Mouse (Mus musculus) limb, embryonic 10.5 days (tissue): ENCODE measurements at regions not wholly inside any gene's neighbourhood (a gene's known extent, or its start where the extent isn't known, plus 50 kb on each side); places are given as distances from the start of the nearest gene placed in this dataset.
A peak's percentile ranks its signal among the peaks of the same experiment; 100 is the strongest.

Experiments
- DNase-seq: peaks from one replicate; pipeline ENCODE4 v3.0.0-alpha.2; 2017; ENCODE audit warnings: low spot score
- H3K27ac ChIP-seq: fragments of 300-500 bp; sonication (generic); 2 replicates; pipeline ENCODE4 v1.5.1; 2016; ENCODE audit warnings: mild to moderate bottlenecking
- H3K27me3 ChIP-seq: fragments of 300-500 bp; sonication (generic); 2 replicates; pipeline ENCODE4 v1.6.1; 2016; ENCODE audit warnings: low read depth, mild to moderate bottlenecking; ENCODE audit not compliant: poor library complexity, severe bottlenecking
- H3K36me3 ChIP-seq: fragments of 300-500 bp; sonication (generic); 2 replicates; pipeline ENCODE4 v1.6.1; 2016; ENCODE audit warnings: mild to moderate bottlenecking, moderate library complexity
- H3K4me1 ChIP-seq: fragments of 300-500 bp; sonication (generic); 2 replicates; pipeline ENCODE4 v1.6.1; 2016
- H3K4me3 ChIP-seq: fragments of 300-500 bp; sonication (generic); 2 replicates; pipeline ENCODE4 v1.5.1; 2016; ENCODE audit warnings: mild to moderate bottlenecking, moderate library complexity
- H3K9me3 ChIP-seq: fragments of 300-500 bp; sonication (generic); replicated peaks from 2 replicates; pipeline ENCODE4 v1.6.1; 2016; ENCODE audit warnings: mild to moderate bottlenecking
- WGBS: fragments of 180-500 bp; shearing (Covaris S2); methylation state at CpG from one replicate; pipeline ENCODE4 v1.1.7; 2016; 5-methylcytosine and 5-hydroxymethylcytosine counted together

DNA sequence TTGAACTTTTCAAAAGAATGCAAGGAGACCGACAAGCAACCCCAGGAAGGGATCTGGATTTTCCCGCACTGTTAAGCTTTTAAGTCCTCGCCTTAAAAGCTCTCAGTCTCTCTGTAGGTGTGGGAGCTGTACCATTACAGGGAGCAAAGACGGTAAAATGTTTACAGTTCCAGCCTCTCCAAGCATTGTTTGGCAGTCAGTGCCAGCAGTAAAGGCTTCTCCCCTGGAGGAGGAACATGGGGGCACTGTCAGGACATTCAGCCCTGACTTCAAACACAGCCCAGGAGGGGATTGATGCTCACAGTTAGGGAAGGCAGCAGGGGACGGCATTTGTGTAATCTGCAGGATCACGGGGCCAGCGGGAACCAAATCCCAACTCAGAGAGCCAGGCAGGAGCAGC is 750.2 kb downstream of the Tmem132b start:
- Histone ChIP-seq H3K27me3 (no peaks in the 10 kb centered on the region), H3K27ac (peak overlapping the region; percentile 68), H3K9me3 (no peaks in the 10 kb centered on the region), H3K4me3 (no peak overlapping the region), H3K36me3 (no peaks in the 10 kb centered on the region), H3K4me1 (peaks cover 10% of the 10 kb centered on the region)
- WGBS: 7% methylated on average over 7 of the region's 7 CpGs
- DNase-seq: peak; percentile 31

DNA sequence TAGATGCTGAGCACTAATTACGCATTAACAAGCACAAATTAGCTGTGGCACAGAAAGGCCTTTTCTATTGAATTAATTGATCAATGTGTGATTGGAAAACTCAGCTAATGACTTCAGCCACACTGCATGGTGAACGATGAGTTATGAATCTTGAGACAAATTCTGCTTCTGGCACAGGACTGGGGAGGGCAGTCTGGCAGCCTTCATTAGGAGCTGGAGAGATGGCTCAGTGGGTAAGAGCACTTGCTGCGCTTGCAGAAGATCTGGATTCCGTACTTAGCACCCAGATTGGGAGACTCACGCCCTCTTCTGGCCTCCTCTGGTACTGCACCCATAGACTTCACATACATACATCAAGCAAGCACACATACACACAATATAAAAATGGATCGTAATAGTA is 793.3 kb downstream of the Tmem132b start:
- Histone ChIP-seq H3K36me3 (no peaks in the 10 kb centered on the region), H3K4me1 (no peaks in the 10 kb centered on the region), H3K27ac (no peak overlapping the region), H3K27me3 (no peaks in the 10 kb centered on the region), H3K9me3 (no peaks in the 10 kb centered on the region), H3K4me3 (no peak overlapping the region)
- DNase-seq: no peak
- WGBS: 81% methylated on average over 6 of the region's 6 CpGs

DNA sequence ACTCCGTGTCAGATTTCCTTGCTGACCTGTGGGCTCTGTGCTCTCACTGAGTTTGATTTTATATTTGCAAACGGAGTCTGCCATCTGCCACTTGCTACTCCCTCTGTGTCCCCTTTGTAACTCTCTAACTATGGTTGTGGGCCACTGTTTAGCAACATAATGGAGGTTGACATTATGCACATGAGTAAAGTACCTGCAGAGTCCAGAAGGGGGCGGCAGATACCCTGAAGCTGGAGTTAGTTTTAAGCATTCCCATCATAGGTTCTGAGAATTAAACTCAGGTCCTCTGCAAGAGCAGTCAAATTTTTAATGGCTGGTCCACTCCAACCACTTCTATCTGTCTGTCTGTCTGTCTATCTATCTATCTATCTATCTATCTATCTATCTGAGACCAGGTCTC is 796.7 kb downstream of the Tmem132b start:
- Histone ChIP-seq H3K9me3 (no peaks in the 10 kb centered on the region), H3K27me3 (no peaks in the 10 kb centered on the region), H3K36me3 (no peaks in the 10 kb centered on the region), H3K27ac (no peak overlapping the region), H3K4me1 (no peaks in the 10 kb centered on the region), H3K4me3 (no peak overlapping the region)
- no peak for DNase-seq
- 45% methylated on average over 3 of the region's 3 CpGs for WGBS

DNA sequence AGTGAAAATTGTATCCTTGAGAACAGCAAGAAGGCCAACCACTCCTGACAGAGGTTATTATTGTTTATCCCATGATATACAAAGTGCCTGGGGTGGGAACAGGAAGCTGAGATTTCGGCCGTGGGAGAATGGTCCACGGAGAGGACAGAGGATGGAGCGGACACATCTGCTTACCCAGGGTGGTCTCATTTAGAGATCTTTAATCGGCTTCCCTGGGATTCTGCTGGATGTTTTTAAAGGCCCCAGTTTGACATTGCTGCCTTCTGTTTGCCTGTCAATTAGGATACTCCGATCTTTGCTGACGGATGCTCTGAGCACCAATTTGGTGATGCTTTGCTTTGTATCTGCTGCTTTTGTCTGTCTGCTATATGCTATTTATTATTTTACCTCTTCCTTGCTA is 803.5 kb downstream of the Tmem132b start:
- H3K4me1 ChIP-seq: no peaks in the 10 kb centered on the region
- no peak overlapping the region for H3K27ac ChIP-seq
- H3K4me3 ChIP-seq: no peak overlapping the region

DNA sequence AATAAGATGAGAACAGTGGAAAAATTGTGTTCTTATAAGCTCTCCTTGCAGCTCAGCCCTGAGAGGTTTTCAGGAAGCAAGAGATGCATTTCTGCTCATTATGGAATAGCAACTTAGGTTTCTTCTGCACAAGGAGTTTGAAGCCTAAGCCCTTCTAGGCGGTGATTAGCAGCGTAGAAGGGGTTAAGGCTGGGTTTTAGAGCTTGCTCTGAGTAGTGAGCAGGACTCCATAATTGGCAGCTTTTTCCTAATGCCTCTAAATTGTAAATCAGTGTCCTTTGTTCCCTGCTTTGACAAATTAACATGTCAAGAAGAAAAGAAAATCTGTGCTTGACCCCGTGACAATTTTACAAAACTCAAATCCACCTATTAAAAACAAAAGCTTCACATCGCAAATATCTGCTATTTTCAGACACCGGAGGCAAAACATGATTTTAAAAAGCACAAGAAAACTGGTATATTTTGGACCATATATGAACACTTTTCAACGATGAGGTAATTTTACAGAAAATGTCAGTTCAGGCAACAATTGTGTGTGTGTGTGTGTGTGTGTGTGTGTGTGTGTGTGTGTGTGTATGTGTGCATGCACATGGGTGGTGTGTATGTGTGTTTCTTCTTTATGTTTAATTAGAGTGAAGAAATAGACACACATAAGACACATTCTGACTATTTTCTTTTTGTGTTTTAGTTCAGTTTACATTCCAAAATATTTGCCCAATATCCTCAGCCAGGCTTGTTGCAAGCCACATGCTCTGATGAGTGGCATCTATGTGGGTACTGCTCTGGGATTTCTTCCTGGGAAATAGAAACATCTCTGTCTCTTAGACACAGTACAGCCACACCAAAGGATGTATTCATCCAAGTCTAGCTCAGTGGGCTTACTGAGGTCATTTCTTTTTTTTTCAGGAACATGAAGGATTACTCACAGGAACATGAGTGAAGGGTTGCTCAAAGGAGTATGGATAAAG is 804.3 kb downstream of the Tmem132b start:
- Histone ChIP-seq H3K27ac (no peak overlapping the region), H3K9me3 (no peaks in the 10 kb centered on the region), H3K36me3 (no peaks in the 10 kb centered on the region), H3K4me3 (no peak overlapping the region), H3K4me1 (no peaks in the 10 kb centered on the region), H3K27me3 (no peaks in the 10 kb centered on the region)
- 68% methylated on average over 6 of the region's 6 CpGs for WGBS
- DNase-seq: no peak

More for the DNA sequence above, 803.5 kb downstream of the Tmem132b start:
- Histone ChIP-seq H3K27me3 (no peaks in the 10 kb centered on the region), H3K36me3 (no peaks in the 10 kb centered on the region), H3K9me3 (no peaks in the 10 kb centered on the region)
- 82% methylated on average over 7 of the region's 7 CpGs for WGBS
- DNase-seq: no peak

DNA sequence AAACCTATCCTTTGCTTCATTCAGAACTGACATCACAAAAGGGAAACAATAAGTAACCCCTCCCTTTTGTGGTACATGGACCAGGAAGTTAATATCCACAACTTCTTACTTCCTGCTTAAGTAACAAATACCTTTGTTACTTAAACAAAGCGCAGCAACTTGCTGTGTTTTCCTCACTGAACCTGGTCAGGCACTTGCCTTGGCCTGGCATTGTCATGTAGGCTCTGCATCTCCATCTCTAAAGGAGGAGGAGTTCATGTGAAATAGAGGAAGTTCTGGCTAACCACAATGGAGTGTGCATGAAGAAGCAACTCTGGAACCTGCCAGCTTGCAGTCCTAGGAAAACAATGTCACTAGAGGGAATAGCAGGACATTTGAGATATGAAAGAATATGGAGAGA is 806.3 kb downstream of the Tmem132b start:
- H3K9me3 ChIP-seq: no peaks in the 10 kb centered on the region
- no peaks in the 10 kb centered on the region for H3K27me3 ChIP-seq
- no peak for DNase-seq
- no peak overlapping the region for H3K27ac ChIP-seq
- H3K4me1 ChIP-seq: no peaks in the 10 kb centered on the region
- 81% methylated on average over 1 of the region's 1 CpGs for WGBS
- H3K4me3 ChIP-seq: no peak overlapping the region
- H3K36me3 ChIP-seq: no peaks in the 10 kb centered on the region

DNA sequence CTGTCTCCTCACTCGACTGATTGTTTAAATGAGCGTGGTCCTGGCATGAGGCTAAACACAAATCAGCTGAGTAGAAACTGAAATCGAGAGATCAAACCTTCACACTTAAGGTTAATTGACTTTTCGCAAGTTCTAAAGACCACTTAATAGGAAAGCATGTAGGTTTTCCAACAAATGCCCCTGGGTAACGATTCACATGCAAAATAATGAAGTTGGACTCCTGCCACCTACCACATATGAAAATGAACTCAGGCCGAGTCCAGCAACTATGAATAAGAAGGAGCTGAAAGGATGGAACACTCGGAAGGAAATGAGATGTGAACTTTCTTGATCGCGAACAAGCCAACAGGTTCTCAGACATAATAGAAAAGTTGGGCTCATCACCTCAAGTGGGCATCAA is 812.0 kb downstream of the Tmem132b start:
- Histone ChIP-seq H3K27me3 (no peaks in the 10 kb centered on the region), H3K4me3 (no peak overlapping the region), H3K36me3 (no peaks in the 10 kb centered on the region), H3K4me1 (no peaks in the 10 kb centered on the region), H3K9me3 (no peaks in the 10 kb centered on the region), H3K27ac (no peak overlapping the region)
- 90% methylated on average over 9 of the region's 9 CpGs for WGBS
- no peak for DNase-seq

DNA sequence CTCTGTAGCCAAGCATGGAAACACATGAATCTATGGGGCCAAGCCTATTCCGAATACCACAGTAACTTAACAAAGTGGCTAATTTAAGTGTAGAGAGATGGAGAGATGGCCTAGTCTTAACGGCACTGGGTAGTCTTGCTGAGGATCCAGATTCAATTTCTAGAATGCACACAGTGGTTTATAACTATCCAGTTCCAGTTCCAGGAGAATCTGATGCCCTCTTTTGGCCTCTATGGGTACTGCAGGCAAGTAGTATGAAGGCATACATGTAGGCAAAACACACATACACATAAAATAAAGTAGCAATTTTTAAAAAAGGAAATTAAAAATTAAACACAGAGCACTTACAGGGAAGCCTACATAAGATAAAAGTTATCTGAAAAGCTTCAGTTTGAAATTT is 819.4 kb downstream of the Tmem132b start:
- Histone ChIP-seq H3K4me3 (no peak overlapping the region), H3K4me1 (no peaks in the 10 kb centered on the region), H3K36me3 (no peaks in the 10 kb centered on the region), H3K27me3 (no peaks in the 10 kb centered on the region), H3K9me3 (no peaks in the 10 kb centered on the region), H3K27ac (no peak overlapping the region)
- DNase-seq: no peak
- WGBS: 95% methylated on average over 2 of the region's 2 CpGs

DNA sequence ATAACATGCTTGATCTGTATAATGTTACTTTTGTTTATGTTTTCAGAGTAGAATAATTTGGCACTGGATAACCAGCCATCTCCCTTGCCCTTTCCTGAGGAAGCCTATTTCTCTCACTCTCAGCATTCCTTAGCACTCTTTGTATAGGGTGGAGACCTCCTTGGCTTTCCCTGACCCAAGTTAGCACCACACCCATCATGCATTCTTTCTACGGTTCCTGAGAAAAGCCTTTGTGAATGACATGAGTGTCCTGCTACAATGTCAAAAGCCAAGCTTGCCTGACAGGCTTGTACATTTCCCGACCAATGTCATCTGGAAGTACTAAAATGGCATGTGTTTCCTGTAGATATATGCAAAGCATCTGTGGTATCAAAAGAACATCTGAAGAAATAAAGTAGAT is 837.9 kb downstream of the Tmem132b start:
- whole genome bisulfite sequencing: 81% methylated on average over 2 of the region's 2 CpGs
- Histone ChIP-seq H3K4me1 (no peaks in the 10 kb centered on the region), H3K36me3 (no peaks in the 10 kb centered on the region), H3K9me3 (no peaks in the 10 kb centered on the region), H3K4me3 (no peak overlapping the region), H3K27me3 (no peaks in the 10 kb centered on the region), H3K27ac (no peak overlapping the region)
- DNase-seq: no peak

DNA sequence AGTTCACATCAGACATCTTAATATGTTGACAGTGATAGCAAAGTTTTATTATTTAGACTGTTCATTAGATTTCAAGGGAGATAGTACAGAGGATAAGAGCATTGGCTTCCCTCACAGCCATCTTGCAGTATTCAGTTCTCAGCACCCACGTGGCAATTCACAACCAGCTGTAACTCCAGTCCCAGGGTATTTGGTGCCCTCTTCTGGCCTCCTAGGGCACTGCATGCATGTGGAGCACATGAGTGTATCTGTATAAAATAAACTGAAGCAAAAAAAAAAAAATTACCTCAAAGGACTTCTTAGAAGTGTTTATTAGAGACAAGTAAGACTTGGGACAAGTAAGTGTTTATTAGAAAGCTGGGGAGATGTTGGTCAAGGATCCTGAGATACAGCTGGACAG is 849.3 kb upstream of the Tmem132c start:
- Histone ChIP-seq H3K4me3 (no peak overlapping the region), H3K36me3 (no peaks in the 10 kb centered on the region), H3K27ac (no peak overlapping the region), H3K27me3 (no peaks in the 10 kb centered on the region), H3K4me1 (no peaks in the 10 kb centered on the region), H3K9me3 (0 out of 2 replicates have a peak, but pooled peaks cover 2% of the 10 kb centered on the region)
- 61% methylated on average over 1 of the region's 1 CpGs for whole genome bisulfite sequencing
- DNase-seq: no peak

DNA sequence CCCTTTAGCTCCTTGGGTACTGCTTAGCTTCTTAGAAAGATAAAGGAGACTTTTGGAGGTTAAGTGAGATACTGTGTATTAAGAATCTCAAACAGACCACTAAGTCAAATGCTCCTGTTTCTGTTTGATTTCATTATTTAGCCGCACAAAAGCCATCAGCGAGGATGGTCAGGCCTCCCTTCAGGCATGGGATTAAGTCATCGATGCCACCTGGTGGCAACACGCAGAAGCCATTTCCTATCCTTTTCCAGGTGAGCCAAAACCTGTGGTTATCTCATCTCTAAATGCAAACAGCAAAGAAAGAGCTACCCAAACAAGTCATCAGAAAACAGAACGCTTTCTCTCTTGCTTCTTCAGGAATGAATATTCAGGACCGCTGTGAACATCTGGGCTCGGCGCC is 846.3 kb upstream of the Tmem132c start:
- Histone ChIP-seq H3K27ac (no peak overlapping the region), H3K4me3 (no peak overlapping the region), H3K9me3 (0 out of 2 replicates have a peak, but pooled peaks cover 2% of the 10 kb centered on the region), H3K27me3 (no peaks in the 10 kb centered on the region), H3K4me1 (no peaks in the 10 kb centered on the region), H3K36me3 (no peaks in the 10 kb centered on the region)
- 42% methylated on average over 8 of the region's 8 CpGs for WGBS
- DNase-seq: no peak

DNA sequence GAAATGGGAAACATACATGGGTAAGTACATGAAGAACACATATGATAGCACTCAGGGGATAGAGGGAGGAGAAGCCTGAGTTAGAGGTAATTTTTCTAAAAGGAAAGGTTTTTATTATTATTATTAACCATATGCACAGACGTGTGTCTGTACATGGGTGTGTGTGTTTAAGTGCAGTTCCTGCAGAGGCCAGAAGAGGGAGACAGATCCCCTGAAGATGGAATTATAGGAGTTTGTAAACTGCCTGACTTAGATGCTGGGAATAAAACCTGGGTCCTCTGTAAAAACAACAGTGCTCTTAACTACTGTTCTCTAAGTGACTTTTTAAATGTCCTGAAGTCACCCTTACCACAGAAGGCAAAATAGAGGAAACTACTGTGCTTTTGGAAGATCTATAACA is 809.9 kb upstream of the Tmem132c start:
- H3K4me1 ChIP-seq: no peaks in the 10 kb centered on the region
- WGBS: 90% methylated on average over 1 of the region's 1 CpGs

DNA sequence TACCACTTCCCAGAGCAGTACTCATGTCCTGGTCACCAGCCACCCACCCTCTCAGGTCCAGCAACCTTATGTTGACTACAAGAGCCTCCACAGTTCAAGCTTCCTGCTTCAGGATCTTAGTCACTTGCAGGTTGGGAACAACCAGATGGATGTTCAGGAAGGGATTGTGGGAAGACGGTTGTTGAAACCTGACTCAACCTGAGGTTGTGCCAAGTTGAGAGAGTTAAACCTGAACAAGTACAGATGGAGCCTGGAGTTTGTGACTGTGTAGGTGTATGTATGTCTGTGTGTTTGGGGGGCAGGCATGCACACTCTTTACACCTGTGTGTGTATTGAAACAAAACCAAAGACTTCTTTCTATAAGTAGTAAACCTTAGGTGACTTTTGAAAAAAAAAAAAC is 802.9 kb upstream of the Tmem132c start:
- H3K4me1 ChIP-seq: no peaks in the 10 kb centered on the region
- H3K36me3 ChIP-seq: no peaks in the 10 kb centered on the region
- no peak overlapping the region for H3K27ac ChIP-seq
- no peak overlapping the region for H3K4me3 ChIP-seq
- 97% methylated on average over 1 of the region's 1 CpGs for WGBS
- H3K27me3 ChIP-seq: no peaks in the 10 kb centered on the region
- no peaks in the 10 kb centered on the region for H3K9me3 ChIP-seq
- DNase-seq: no peak

More for the DNA sequence above, 809.9 kb upstream of the Tmem132c start:
- Histone ChIP-seq H3K4me3 (no peak overlapping the region), H3K9me3 (no peaks in the 10 kb centered on the region; the same call in 1 of the 2 replicates), H3K27me3 (no peaks in the 10 kb centered on the region), H3K27ac (no peak overlapping the region), H3K36me3 (no peaks in the 10 kb centered on the region)
- DNase-seq: no peak
